Mouse (Mus musculus) retina, embryonic 14.5 days (tissue): ENCODE measurements around the gene Thegl.

Experiments
- DNase-seq: peaks from one replicate; pipeline ENCODE4 v3.0.0-alpha.2; 2015; ENCODE audit warnings: low spot score

Gene Thegl

DNA sequence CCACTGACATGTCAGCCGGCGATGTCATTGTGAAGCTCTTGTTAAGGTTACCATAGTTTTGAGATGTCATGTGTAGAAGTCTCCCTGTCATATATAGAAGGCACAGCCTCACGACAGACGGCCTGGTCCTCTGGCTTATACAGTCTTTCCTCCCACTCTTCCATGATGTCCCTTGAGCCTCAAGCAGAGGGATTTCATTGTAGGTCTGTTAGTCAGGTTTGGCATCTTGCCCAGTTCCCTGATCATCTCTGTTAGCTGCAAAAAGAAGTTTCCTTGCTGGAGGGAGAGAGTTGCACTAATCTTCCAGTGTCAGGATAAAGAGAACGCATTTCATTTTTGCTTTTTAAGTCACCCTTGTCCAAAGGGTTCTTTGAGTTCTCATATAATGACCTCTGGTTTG is 36.8 kb downstream of the Thegl start:
- no peak for DNase-seq

DNA sequence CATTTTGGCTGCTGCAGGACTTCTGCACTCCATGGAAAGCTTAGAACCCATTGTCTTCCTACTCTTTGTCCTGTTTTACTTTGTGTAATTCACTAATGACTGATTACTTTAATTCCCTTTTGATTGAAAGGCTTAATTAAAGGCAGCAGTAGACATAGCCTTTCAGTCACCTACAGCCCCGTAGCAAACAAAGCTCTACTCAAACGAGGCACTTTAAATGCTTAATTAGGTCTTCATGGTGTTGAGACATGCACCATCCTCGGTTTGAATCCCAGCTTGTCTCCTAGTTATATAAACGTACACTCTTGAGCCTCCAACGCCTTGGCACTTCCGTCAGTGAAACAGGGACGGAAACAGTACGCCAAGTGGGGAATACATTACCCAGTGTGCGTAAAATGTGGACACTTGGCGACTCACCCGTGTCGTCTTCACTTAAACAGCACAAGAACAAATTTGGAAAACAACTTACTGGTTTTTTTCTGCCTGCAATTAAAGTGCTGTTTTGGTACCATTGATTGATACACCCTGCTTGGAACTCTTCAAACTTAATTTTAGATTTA is 41.1 kb downstream of the Thegl start:
- peak; percentile 33 for DNase-seq

DNA sequence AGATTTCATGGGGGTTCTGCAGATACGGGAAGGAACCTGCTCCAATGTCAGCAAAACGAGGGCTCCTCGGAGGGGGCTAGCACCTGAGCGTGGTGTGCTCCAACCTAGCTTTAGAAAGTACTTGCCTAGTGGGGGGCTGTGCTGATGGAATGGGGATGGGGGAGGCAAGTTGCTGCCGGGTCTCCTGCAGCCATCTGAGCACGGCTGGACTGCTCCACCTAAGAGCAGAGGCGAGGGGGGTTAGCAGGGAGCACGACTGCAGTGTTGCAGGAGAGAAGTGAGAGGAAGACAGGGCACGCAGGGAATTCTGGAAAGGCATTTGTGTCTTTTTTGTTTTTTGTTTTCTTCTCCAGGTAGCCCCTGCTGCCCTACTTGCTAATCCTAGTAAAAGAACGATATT is 44.5 kb downstream of the Thegl start:
- peak; percentile 17 for DNase-seq

DNA sequence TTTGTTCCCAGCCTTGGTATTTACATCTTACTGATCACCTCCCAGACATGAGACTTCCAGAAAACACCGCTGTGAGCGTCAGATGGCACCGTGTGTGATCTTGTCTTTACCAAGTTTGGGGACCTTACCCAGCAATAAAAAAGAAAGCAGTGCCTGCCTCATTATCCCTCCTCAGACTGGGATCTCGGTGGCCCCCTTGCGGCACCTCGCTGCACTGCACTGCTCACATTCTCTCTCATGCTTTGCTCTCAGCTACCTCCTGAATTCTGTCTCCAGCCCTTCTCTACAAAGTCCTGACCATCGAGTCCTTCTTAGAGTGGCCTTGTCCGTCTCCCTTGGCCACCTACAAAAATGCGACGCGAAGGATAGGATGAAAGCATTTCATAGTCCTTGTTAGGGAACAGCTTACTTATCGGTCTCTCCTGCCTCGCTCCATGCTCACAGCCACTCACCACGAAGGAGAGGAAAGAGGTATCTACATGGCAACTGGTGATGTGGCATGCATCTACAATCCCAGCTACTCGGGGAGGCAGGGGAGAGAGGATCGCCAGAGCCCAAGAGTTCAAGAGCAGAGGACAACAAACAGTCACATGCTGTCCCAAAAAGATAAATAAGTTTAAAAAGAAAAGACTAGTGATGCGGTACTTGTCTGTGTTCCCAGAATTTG is 45.7 kb downstream of the Thegl start:
- DNase-seq = peak; percentile 71

DNA sequence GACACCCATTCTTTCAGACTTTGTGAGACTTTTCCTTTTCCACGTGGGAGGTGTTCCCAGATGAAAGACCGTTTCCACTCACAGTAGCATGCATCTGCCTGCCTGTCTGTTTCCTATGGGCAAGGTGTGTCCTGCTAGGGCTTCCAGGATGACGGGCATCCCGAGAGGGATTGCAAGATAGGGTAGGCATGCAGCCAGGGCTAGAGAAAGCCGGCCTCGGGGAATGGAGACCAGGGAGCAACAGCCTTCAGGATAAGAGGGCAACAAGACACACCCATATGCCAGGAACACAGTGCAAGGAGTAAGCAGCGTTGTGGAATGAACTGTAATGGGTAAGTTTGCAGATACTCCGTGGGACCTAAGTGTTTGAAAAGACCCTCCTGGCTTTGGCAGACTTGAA is 51.5 kb downstream of the Thegl start:
- DNase-seq = no peak

DNA sequence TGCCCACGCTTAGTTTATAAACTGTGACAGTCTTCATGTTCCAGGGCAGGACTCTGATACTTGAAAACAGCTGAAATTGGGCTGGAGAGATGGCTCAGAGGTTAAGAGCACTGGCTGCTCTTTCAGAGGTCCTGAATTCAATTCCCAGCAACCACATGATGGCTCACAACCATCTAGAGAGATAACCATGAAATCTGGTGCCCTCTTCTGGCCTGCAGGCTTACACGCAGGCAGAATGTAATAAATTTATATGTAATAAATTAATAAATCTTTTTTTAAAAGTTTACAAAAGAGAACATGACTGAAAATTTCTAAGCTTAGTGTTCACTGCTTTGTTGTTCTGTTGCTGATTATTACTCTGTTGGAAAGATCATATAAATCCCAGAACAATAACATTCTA is 55.2 kb downstream of the Thegl start:
- DNase-seq = no peak

DNA sequence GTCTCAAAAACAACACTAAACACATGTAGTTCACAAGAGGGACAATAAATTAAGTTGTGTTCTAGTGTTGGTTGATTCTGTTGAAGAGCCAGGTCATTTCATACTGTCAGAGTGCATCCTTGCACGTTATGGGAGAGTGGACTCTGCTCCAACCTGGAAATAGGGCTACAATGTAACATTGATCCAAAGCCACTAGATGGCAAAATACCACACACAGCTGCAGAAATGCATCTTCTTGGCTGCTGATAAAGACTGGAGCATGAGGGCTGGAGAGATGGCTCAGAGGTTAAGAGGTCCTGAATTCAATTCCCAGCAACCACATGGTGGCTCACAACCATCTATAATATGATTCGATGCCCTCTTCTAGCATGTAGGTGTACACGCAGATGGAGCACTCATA is 55.8 kb downstream of the Thegl start:
- DNase-seq = peak; percentile 41

DNA sequence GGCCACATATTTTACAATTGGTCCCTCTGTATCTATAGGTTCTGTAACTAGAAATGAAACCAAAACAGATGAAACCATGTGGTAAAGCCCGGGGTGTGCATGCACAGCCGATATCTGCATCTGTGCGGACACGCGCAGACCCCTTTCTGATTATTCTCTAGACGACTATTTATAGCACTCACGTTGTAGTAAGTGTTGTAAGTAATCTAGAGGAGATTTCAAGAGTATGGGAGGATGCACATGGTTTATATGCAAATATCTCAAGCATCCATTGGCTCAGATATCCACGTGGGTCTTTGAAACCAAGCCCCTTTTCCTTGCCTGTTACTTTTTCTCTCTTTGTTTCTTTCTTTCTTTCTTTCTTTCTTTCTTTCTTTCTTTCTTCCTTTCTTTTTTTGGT is 58.0 kb downstream of the Thegl start:
- DNase-seq = no peak

DNA sequence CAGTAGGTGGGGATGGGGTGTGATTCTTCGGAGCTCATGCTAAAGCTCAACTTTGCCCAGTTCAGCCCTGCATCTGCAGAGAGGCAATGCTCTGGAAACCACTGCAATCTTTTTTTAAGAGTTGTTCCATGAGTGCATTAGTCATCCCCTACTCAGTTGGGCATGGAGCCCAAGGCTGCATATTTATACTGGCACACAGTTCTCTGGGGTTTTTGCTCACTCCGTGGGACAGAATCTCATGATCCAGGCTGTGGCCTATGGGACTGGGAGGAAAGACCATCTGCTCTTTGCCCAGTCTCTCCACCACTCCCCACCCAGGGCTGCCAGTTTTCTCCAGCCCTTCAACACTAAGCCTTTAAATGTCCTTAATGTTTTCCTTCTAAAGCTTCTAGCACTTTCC is 59.1 kb downstream of the Thegl start:
- DNase-seq = no peak

DNA sequence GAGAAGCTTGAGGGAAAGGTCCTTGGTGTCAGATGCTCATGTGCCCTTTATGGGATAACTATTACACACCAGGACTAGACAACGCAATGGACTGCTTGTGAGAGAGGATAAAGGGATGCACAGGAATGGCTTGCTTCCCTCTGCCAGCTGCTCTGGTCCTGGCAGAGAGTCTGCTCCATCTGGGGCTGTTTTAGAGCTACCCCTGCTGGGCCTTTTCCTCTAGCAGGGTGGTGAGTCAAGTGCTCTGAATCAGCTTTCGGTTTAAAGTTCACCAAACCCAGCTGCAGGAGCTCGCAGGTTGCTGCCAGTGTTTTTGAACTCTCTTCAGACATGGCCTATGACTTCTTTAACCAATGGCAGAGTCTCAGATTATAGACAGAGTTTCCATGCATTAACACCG is 60.1 kb downstream of the Thegl start:
- no peak for DNase-seq

DNA sequence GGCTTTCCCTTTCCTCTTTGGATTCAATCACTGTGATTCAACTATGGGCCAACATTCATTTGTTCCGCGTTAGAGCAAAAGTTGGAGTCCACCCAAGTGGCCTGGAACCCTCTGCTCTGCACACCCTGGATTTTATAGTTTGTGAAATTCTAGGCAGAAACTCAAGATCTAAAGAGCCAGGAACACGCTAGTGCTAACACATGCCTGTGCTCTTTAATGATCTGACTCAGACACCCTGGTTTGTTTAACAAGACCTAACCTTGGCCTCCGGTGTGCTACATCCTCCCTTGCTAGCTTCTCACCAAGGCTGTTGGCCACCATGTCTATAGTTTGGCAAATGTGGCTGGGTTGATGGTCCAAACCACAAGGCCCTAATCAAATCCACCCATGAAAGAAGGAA is 64.9 kb downstream of the Thegl start:
- no peak for DNase-seq

DNA sequence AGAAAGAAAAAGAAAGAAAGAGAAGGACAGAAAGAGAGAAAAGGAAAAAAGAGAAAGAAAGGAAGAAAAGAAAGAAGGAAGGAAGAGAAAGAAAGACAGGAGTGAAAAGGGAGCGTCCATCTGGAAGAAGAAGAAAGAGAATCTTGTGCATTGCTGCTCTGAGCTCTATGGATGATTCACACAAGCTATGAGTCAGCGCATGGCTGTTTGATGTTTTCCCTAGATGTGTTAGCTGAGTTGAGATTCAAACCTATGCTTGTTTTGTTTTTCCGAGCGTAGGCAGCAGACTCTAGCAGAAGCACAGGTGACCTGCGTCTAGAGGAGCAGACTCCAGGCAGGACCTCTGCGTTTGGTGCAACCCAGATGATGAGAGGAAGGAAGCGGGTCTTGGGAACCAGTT is 66.9 kb downstream of the Thegl start:
- DNase-seq = no peak

DNA sequence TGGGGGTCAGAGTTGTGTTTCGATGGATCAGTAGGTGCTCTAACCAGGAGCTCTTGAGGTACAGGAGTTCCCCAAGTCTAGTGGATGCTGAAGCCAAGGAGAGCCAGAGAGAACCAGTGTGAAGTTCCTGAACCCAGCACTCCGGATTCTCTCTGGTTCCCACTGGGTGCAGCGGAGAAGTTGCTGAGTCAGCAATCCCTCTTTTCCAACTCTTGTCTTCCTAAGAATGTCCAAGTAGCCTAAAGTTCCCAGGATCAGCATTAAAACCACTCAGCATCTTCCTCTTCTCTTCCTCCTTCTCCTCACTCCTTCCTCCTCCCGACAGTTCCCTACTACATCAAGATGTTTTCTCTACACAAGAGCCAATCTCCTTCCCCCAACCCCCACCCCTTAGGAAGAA is 68.6 kb downstream of the Thegl start:
- no peak for DNase-seq

DNA sequence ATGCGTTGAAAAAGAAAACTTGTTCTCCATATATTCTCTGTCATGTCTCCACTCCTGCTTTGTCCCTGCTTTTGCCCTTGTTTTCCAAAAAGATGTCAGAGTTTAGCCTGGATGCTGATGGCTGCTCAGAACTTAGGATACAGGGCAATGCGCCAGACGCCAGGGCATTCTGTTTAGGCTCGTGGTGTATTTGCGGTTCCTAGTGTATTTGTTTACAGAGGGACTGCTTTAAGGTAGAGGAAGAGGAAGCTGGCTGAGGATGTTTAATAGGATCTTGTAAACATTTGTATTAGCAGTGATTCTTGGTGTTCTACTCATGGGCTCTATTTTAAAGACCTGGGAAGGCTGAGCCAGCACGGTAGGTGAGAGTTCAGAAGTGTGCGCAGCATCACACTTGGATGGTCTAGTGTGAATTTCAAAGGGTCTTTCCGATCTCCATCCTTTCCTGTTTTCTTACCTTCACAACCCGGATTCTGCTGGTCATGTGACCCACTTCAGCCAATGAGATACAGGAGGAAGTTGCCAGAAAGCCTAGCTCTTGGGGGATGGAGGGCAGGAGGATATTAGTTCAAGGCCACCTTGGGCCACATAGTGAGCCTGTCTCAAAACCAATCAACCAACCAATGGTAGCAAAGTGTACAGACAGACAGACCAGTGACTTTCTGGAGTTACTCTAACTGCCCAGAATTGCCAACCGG is 70.1 kb downstream of the Thegl start:
- no peak for DNase-seq

DNA sequence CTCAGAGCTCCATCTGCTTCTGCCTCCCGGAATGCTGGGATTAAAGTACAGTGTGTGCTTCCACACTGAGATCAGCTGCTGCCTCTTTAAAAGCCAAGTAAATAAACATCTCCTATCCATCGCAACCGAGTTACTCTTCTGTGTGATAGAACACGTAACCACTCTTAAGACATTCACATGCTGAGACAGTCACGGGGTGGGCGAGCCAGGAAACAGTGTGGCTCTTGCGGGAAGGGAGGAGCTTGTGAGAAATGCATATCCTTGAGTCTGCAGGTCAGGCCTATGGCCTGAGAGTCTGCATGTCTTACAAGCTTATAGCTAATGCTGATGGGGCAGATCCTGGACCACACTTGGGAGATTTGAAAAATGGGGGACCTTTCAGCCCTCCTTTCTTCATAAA is 70.7 kb downstream of the Thegl start:
- no peak for DNase-seq

DNA sequence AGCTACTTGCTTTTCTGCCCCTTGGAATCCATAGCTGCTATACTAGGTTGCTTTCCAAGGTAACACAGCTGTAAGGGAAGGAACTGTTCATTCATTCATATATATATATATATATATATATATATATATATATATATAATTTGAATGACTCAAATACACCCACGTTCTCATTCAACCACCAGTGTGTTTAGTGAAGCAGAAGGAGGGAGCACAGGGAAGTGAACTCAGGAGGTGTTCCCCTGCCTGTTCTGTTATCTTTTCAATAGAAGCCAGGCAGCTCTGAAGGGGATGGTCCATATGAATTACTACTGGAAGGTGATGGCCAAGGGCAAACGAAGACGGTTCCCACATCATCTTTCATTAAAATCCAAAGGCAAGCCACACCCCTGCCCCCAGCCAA is 71.3 kb downstream of the Thegl start:
- DNase-seq = no peak

DNA sequence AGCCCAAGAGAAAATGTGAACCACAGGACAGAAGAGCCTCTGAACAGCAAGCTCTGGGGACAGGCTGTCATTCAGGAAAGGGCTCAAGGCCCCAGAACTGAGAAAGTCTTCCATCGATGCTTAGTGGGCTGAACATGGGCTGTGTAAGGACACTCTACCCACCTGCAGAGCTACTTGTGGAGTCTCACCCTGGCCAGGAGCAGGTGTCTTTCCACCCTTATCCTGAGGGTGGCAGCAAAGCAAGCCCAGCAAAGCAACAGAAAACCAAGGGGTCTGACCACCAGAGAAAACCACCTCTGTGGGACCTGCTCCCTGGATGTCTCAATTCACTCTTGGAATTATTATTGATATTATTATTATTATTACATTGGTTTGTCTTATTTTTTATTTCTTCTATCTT is 73.5 kb downstream of the Thegl start:
- DNase-seq = peak; percentile 74

DNA sequence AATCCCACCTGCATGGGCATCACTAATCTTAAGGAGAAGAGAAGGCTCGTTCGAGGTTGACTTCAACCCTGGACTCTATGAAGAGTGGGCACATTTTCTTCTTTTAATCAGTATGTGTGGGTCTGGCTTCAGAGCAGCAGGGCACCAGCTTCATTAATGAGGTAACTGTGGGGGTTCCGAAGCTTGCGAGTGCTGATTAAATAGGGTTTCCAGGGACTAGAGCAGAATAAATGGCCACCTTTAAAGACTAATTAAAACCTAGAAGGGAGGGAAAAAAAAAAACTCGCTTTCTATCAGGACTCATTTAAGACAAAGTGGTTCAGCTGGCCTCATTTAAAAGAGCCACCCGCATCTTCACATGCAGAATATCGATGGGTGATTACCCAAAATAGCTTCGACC is 74.1 kb downstream of the Thegl start:
- peak; percentile 66 for DNase-seq

DNA sequence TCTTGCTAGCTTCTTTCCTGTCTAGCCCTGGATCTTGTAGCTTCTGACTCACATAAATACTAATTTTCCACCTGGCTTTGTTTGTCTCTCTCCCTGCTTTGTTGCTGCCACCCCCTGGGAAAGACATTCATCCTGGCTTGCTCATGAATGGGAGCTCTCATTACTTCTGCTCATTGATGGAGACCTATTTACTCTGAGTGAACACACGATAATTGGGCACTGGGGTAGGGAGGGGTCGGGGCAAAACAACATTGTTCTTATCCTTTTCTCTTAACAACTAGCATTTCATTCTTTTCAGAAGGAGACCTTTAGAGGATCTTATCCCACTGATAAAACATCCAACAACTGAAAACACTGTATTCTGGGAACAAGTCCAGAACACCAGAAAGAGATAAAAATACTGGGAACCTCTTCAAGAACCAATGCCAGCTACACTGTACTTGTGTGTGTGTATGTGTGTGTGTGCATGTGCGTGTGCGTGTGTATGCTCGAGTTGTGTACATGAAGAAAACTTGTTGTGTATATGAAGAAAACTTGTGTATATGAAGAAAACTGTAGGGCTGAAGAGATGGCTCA is 74.8 kb downstream of the Thegl start:
- peak; percentile 76 for DNase-seq

DNA sequence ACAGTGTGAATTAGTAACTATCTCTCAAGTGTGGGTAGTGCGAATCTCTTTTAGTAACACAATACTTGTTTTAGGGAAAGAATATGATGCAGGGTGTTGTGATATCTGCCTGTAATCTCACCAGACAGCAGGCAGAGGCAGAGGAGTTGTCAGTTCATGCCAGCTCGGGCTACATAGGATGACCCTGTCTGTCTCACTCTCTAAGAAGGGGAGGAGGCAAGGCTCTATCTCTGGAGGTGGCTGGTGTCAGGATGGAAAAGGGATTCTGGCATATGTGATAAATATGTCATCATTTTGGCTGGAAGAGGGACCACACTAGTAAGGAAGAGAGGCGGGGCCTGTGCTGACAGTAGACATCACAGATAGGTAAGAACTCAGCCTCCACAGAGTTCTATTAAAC is 76.1 kb downstream of the Thegl start:
- no peak for DNase-seq

DNA sequence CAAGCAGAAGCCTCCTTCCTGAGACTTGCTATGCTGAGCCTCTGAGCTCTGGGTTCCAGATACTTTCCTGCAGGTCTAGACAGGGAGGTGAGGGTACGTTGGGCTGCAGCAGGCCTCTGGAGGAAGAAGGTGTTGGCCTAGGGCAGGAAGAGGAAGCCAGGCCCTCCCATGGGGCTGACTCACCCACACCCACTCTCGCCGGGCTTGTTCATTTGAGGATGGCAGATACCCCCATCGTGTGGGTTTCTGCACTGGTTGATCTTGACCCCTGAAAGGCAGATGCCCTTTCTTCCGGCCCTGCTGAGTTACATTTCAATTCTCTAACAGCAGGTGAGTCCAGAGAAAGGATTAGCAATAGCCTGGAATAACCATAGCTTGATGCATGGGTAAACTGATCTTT is 76.7 kb downstream of the Thegl start:
- no peak for DNase-seq

DNA sequence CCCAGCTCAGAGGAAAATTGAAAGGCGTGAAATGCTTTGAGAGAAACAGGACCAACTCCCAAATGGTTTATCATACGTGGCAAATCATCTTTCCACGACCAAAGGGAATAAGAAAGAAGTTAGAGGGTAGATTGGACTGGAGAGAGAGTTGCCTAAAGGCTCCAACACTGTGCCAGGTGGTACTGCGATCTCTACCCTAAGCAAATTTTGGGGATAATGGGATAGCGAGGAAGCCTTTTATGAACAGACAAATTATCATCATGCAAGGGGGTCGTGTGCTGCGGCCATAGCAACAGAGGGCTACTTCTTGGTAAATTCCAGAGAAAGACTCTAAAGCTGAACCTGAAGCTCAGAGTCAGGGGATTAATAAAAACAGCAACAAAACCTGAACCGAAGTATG is 78.1 kb downstream of the Thegl start:
- DNase-seq = no peak
